Mouse (Mus musculus) CD4-positive, CD25-positive, alpha-beta regulatory T cell, adult 4 months (primary cell): Measurements from ENCODE around the gene AW011738. TPM values are rescaled to one million over a fixed set of nuclear protein-coding genes. Genes with fewer than 3 reads are reported as not detected.

ENCODE experiments used
- ATAC-seq: one replicate; pipeline ENCODE4 v1.8.0; 2017
- polyA plus RNA-seq, 2 experiments: library from polyadenylated mRNA; unstranded; fragments of 100-300 nt; shearing (Covaris generic); gene quantifications; one replicate each; pipeline ENCODE4 v1.2.1; 2017

AW011738 gene
- polyA plus RNA-seq, 2 experiments from 2014 or later = 8.0 to 10.5 TPM

DNA sequence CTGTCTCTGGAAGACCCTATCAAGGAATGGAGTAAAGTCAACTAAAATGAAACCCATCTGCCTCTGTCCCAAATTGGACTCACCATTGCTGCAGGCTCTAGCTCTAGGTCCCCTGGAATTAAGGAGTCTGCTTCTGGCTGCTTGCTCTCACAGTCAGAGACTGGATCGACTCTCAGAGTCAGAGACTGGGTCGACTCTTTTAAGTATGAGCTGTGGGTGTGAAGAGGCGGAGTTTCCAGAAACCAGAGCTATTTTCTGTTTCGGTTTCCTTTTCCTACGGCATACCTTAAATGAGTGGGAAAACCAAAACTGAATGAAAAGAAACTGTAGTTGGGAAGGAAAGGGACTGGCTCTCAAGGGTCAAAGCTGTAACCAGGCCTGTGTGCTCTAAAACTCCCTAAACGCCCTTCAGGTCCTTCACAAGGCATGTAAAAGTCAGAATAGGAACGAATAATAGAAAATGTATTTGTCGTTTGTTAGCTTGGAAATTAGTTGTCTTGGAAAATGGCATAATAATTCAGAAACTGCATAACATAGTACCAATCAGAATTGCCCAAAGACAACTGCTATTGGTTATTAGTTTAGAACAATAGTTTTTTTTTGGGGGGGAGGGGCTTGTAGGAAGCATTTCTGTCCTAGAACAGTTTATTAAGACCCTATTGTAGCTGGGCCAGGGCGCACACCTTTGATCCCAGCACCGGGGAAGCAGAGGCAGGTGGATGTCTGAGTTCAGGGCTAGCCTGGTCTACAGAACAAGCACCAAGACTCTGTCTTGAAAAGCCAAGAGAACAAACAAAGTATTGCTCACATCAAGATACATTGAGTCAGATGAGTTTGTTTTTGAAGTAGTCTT lies 2.3 kb upstream of the AW011738 start, which contains the start of gene Isg15:
Gene Isg15, minus strand, starts transcription at position 196 of the 853 bp plus-strand sequence.
- peak; percentile 63 for ATAC-seq

DNA sequence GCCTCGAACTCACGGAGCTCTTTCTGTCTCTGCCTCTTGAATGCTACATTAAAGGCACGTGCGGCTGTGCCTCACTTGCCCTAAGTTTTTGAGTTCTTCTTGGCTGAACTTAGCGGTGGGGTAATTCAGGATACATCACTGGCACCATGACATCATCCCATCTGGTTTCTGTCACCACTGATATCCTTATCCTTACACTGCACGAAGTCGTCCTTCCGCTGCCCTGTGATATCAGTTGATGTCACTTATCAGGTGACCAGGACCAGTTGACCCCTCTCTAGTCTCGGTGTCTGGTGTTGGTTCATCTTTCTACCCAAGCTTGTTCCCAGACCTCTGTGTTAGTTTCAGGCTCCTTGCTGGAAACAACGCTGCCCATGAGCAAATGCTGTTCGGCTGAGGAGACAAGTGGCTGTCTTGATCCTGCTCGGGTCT lies 626 bp upstream of the AW011738 start:
- ATAC-seq = no peak

DNA sequence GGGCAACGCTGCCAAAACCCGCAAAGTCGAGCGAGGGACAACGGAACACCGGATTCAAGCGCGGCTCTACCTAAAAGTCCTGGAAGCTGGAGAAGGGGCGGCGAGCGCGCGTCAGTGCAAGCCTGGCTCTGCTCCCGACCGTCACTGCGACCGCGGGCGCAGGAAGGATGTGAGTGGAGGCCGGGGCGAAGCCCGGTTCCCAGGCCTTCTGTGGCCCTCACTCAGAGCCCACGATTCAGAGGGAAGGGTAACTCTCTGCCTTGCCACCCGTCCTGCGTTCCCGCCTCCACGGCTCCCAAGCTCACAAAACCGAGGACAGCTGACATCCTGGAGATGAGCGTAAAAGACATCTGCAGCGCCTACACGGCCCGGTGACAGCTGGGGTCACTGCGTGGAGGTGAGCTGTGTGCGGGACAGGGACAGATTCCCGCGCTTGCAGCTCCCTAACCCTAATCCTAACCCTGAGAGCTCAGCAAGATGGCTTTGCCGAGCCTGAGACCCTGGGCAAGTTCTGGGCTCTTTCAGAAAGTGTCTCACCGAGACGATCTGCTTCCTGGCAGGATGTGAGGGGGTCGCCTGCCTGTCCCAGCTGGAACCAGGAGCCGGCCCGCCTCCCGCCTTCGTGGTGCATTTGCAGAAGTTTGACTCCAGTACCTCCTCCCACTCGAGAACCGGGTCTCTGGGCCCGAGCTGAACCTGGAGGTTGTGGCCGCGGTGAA lies 468 bp downstream of the AW011738 start:
- ATAC-seq = peak; percentile 40

DNA sequence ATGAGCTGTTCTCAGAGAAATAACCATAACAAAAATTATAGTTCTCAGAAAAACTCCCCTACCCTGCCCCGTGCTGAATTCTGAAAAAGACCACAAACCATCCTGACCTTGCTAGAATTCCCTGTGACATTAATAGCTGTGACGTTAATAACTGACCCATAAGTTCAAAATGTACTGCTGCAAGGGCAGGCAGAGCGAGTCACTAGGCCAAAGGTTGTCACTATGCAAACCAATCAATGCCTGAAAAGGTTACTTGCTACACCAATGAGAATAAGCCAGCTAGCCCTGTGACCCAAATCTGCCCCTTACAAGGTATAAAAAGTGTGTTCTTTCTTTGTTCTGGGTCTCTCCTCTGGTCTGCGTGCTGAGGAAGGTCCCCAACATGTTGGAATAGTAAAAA lies 5.8 kb downstream of the AW011738 start:
- no peak for ATAC-seq

GRCm38 (mm10) chr4:156209963-156210635 lies 7.0 kb downstream of the AW011738 start:
- no peak for ATAC-seq

DNA sequence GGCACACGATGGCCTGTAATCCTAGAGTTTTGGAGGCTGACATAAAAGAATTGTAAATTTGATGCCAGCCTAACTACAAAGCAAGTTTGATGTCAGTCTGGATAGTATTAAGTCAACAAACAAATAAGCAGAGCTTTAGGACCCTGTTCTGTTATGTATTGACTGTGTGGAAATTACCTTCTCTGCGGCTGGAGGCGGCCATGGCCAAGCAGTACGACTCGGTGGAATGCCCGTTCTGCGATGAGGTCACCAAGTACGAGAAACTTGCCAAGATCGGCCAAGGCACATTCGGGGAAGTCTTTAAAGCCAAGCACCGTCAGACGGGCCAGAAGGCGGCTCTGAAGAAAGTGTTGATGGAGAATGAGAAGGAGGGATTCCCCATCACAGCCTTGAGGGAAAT lies 10.0 kb downstream of the AW011738 start:
- ATAC-seq = no peak

DNA sequence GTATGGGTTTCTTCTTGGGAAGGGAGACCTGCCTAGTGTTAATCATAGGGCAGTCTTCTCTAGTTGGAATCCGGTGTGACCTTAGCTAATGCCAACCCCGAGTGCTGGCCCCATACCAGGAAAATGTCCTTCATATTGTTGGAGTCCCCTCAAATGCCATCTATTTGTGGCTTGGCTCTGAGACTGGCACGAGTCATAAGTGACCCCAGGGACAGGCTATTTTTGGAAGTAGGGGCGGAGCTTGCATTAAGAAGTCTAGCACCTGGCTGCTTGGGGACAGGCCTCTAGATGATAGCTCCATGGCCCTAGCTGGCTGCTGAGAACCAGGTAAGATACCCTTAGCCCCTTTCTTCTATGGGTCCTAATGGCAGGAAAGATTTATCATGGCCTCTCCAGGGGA lies 12.5 kb downstream of the AW011738 start, which contains the start of gene Perm1:
Gene Perm1, plus strand, starts transcription at position 220 of the 400 bp plus-strand sequence.
- no peak for ATAC-seq

GRCm38 (mm10) chr4:156216196-156216595 lies 13.1 kb downstream of the AW011738 start:
- ATAC-seq = no peak

DNA sequence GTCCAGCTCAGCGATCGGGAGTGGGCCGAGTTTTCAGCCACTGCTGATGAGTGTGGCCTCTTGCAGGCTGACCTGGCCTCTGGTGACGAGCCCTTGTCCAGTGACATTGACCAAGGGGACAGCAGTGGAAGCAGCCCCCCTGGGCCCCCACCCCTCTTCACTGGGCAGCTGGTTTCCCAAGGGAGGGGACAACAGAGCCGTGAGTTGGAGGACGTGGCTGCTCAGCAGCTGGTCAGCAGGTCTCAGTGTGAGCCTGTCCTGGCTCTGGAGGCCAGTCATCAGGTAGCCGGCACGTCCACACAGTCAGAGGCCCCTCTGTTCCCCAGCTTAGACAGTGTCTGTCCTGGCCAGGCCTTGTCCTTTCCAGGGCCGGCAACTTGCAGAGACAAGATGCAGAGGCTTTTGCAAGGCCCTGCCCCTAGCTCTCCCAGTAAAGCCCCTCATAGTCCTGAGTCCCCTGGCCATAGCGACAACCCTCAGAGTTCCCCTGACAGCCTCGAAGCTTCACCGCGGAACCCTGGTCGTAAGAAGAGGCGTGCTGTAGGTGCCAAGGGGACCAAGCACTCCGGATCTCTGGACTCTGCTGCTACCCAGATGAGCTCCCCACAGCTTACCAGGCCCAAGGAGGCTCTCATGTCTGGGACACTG lies 14.0 kb downstream of the AW011738 start:
- ATAC-seq = no peak

GRCm38 (mm10) chr4:156217838-156218237 lies 14.7 kb downstream of the AW011738 start:
- no peak for ATAC-seq

- no peak for ATAC-seq
Measured at GRCm38 (mm10) chr4:156219936-156220335, 16.8 kb downstream of the AW011738 start.

- no peak for ATAC-seq
Measured at GRCm38 (mm10) chr4:156224276-156224675, 21.2 kb downstream of the AW011738 start.

GRCm38 (mm10) chr4:156227752-156228392 lies 24.8 kb downstream of the AW011738 start:
- no peak for ATAC-seq

DNA sequence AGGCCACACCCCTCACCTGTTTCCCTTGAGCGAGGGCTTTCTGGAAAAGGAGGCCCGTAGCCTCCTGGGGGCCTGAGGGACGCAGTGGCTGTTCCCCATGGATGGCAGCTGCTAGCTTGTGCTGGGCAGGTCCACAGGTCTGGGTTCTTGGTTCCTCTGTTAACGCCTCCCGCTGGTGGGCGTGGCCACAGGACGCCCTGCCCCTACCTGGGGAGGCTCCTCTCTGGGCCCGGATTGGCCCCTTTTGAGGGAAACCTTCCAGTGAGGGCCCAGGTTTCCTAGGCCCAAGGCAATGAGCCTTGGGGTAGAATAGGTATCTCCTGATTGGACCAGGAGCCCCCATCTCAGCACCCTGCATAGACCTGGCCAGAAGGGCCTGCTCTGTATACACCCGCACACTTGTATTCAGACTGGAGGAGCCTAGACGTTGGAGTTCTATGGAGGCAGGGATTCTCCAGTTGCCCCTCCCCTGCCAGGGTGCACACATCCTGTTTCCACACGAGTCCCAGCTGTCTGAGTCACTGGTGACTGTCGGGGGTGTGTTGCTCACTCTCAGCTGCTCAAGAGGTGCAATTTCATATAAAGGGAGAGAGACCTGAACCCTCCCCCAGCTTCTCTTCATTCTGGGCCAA lies 25.4 kb downstream of the AW011738 start:
- no peak for ATAC-seq

GRCm38 (mm10) chr4:156234021-156234501 lies 31.0 kb downstream of the AW011738 start:
- no peak for ATAC-seq

DNA sequence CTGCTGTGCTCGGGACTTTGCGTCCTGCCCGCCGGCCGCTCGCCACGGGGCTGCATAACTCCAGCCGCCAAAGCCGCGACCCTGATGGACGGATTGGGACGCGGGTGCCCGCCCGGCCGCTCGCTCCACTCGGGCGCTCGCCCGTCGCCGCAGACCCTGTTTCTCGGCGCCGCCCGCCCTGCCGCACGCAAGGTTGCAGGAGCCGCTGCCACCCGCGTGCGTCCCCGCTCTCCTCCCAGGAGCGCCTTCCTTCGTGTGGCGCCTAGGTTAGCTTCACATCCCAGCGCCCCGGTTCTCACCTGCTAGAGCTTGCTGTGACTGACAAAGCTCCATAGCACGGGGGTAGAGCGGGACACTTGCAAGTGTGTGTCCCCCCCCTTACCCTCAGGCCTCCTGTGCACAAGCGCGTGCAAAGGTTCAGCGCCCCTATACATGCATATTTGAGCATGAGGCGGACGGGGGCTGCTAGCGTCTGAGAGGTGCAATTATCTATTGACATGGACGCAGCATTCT lies 31.7 kb downstream of the AW011738 start, which contains the start of gene Plekhn1:
Gene Plekhn1, minus strand, starts transcription at position 157 of the 513 bp plus-strand sequence.
- ATAC-seq = peak; percentile 42

GRCm38 (mm10) chr4:156235360-156235770 lies 32.3 kb downstream of the AW011738 start:
- peak; percentile 49 for ATAC-seq

GRCm38 (mm10) chr4:156235808-156236533 lies 32.9 kb downstream of the AW011738 start, which contains the start of gene Noc2l:
Noc2l (plus strand) TSS chr4:156236010.
- ATAC-seq = peak; percentile 92

DNA sequence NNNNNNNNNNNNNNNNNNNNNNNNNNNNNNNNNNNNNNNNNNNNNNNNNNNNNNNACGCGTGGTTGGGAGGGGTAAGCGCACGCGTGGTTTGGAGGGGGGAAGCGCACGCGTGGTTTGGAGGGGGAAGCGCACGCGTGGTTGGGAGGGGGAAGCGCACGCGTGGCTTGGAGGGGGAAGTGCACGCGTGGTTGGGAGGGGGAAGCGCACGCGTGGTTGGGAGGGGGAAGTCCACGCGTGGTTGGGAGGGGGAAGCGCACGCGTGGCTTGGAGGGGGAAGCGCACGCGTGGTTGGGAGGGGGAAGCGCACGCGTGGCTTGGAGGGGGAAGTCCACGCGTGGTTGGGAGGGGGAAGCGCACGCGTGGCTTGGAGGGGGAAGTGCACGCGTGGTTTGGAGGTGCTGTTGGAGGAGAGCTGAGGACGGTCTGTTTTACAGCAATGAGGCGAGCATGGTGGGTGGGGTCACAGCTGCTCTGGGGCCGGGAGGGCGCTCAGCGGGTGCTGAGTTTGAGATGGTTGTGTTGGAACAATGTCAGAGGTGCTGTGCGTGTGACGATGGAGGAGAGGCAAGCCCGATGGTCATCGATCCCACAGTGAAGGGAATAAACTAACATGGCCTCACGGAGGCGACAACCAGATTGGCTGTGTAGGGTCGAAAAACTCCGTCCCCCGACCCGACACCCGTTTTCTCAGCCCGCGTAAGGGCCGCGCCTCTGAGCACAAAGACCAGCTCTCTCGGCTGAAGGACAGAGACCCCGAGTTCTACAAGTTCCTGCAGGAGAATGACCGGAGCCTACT lies 33.7 kb downstream of the AW011738 start:
- ATAC-seq = no peak
